10 mouse cellular contexts compared by ENCODE assay signal in the genomic region with DNA sequence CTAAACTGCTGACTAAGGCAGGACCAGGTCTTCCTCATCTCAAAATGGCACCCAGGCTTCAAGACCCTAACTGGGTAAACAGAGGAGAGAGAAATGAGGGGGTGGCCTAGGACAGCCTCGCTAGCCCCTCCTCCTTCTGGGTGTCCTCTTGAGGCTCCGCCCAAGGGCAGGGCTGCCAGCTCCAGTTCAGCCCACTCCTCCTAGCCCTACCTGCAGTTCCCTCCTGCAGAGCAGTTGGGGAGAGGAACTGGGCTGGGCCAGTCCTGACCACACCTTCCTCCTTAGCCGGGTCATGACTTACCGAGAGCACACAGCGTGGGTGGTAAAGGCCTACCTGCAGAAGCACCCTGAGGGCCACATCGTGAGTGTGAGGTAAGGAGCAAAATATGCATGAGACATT. TPM values are rescaled to one million over a fixed set of nuclear protein-coding genes. Genes with fewer than 3 reads are reported as not detected.
A peak's percentile ranks its signal among the peaks of the same experiment; 100 is the strongest.
DNase-seq lines count a peak whose midpoint lies in the region; ATAC-seq and TF ChIP-seq lines count a peak whose summit lies in the region.
"Had no signal": no experiment of that assay in that cellular context is flagged by ENCODE, and none has a peak within 500 bp of the region (broad histone marks: within the 10 kb centered on the region; RNA-seq: fewer than 3 reads in every experiment).

No protein-coding gene starts in this region.

- no peak for TF ChIP-seq CTCF in hindbrain, postnatal 0 days (IDR thresholded peaks at IDR 0.05; ENCODE audit: low read depth)

- peak overlapping the region; percentile 70; the same call in 1 of the 2 replicates for H3K27ac ChIP-seq in hindbrain, embryonic 12.5 days
- H3K27ac ChIP-seq in hindbrain, postnatal 0 days = no peak overlapping the region
- H3K27ac ChIP-seq in forebrain, embryonic 14.5 days (ENCODE audit: low read depth, low read length) = peak overlapping the region; percentile 92

- H3K27me3 ChIP-seq in hindbrain, embryonic 12.5 days = no peaks in the 10 kb centered on the region
- H3K27me3 ChIP-seq in hindbrain, postnatal 0 days (ENCODE audit: insufficient read depth, low read length) = no peaks in the 10 kb centered on the region
- no peaks in the 10 kb centered on the region for H3K27me3 ChIP-seq in forebrain, embryonic 14.5 days (replicated peaks; ENCODE audit: control insufficient read depth, insufficient read depth, low read length)

- no peak overlapping the region for H3K9ac ChIP-seq in hindbrain, embryonic 12.5 days
- no peak overlapping the region for H3K9ac ChIP-seq in hindbrain, postnatal 0 days (replicated peaks; ENCODE audit: low read length)
- H3K9ac ChIP-seq in forebrain, embryonic 14.5 days (ENCODE audit: low read length) = no peak overlapping the region

- peaks cover 17% of the 10 kb centered on the region; the same call in 1 of the 2 replicates for H3K4me1 ChIP-seq in hindbrain, embryonic 12.5 days
- no peaks in the 10 kb centered on the region for H3K4me1 ChIP-seq in hindbrain, postnatal 0 days (ENCODE audit: insufficient read depth, low read length)
- H3K4me1 ChIP-seq in forebrain, embryonic 14.5 days (ENCODE audit: control insufficient read depth, insufficient read depth, low read length) = peaks cover 16% of the 10 kb centered on the region

- no peak for ATAC-seq in hindbrain, embryonic 12.5 days (ENCODE audit: low FRiP score)
- no peak for ATAC-seq in hindbrain, postnatal 0 days
- ATAC-seq in forebrain, embryonic 14.5 days = no peak
- peak; percentile 80 for ATAC-seq in megakaryocyte progenitor cell, adult 5-6 weeks (replicated peaks; ENCODE audit: poor library complexity)

- H3K36me3 ChIP-seq in hindbrain, embryonic 12.5 days = peaks cover 54% of the 10 kb centered on the region
- peaks cover 28% of the 10 kb centered on the region for H3K36me3 ChIP-seq in hindbrain, postnatal 0 days (ENCODE audit: insufficient read depth, low read length)
- H3K36me3 ChIP-seq in forebrain, embryonic 14.5 days (ENCODE audit: control insufficient read depth, insufficient read depth, low read length) = peaks cover 50% of the 10 kb centered on the region

- DNase-seq in hindbrain, postnatal 0 days (ENCODE audit: low spot score) = no peak
- peak; percentile 36 to 38 for DNase-seq in B cell, adult 2 months
- DNase-seq in forebrain, embryonic 14.5 days (ENCODE audit: low spot score) = no peak
- no peak for DNase-seq in thymus, postnatal 25 days
- no peak for DNase-seq in cerebellum, adult 9-10 months
- DNase-seq in layer of hippocampus, adult 11-12 months (ENCODE audit: low spot score) = no peak
- DNase-seq: adrenal gland, postnatal 25 days; heart, postnatal 4 days had no signal

- H3K4me2 ChIP-seq in hindbrain, embryonic 12.5 days (replicated peaks) = no peak overlapping the region
- no peak overlapping the region for H3K4me2 ChIP-seq in hindbrain, postnatal 0 days (ENCODE audit: low read depth, low read length)
- no peak overlapping the region for H3K4me2 ChIP-seq in forebrain, embryonic 14.5 days (ENCODE audit: low read length)

- H3K4me3 ChIP-seq in hindbrain, embryonic 12.5 days = no peak overlapping the region
- no peak overlapping the region for H3K4me3 ChIP-seq in hindbrain, postnatal 0 days (ENCODE audit: low read length)
- H3K4me3 ChIP-seq in forebrain, embryonic 14.5 days (ENCODE audit: low read depth, low read length) = no peak overlapping the region

- H3K9me3 ChIP-seq in hindbrain, embryonic 12.5 days (replicated peaks) = no peaks in the 10 kb centered on the region
- H3K9me3 ChIP-seq in hindbrain, postnatal 0 days (ENCODE audit: low read length) = no peaks in the 10 kb centered on the region
- H3K9me3 ChIP-seq in forebrain, embryonic 14.5 days (replicated peaks; ENCODE audit: control insufficient read depth, low read length) = no peaks in the 10 kb centered on the region

- WGBS in hindbrain, embryonic 12.5 days = 70% methylated on average over 6 of the region's 6 CpGs
- 66% methylated on average over 6 of the region's 6 CpGs for WGBS in hindbrain, postnatal 0 days
- 66% methylated on average over 6 of the region's 6 CpGs for WGBS in forebrain, embryonic 14.5 days

RNA-seq across cellular contexts. Expression of gene Chmp6, which starts 18.6 kb away (rescaled TPM):
- polyA plus RNA-seq in hindbrain, embryonic 12.5 days (2016; fragmentation: Nextera tagmentation; extraction: Ambion mirVana) = 91.7 and 99.3 TPM in 2 replicates
- 102 and 117 TPM in 2 replicates for total RNA-seq in hindbrain, postnatal 0 days (2014; rRNA removed)
- 115 and 118 TPM in 2 replicates for polyA plus RNA-seq in hindbrain, postnatal 0 days (2015; fragmentation: Nextera tagmentation; extraction: Ambion mirVana)
- 90.0 and 92.7 TPM in 2 replicates for polyA plus RNA-seq in forebrain, embryonic 14.5 days (2014; fragmentation: Nextera tagmentation; extraction: Ambion mirVana)
- 15.9 and 16.2 TPM in 2 replicates for total RNA-seq in megakaryocyte progenitor cell, adult 5-6 weeks (2015)
- 33.4 and 34.8 TPM in 2 replicates for total RNA-seq in megakaryocyte progenitor cell, adult 5-6 weeks (2017)

RNA-seq across cellular contexts. Expression of gene Baiap2, which starts 47.9 kb away (rescaled TPM):
- 10.6 TPM in 2 replicates for polyA plus RNA-seq in hindbrain, embryonic 12.5 days (2016; fragmentation: Nextera tagmentation; extraction: Ambion mirVana)
- total RNA-seq in hindbrain, postnatal 0 days (2014; rRNA removed) = 45.9 and 62.4 TPM in 2 replicates
- 30.8 and 31.5 TPM in 2 replicates for polyA plus RNA-seq in hindbrain, postnatal 0 days (2015; fragmentation: Nextera tagmentation; extraction: Ambion mirVana)
- 18.7 and 25.2 TPM in 2 replicates for polyA plus RNA-seq in forebrain, embryonic 14.5 days (2014; fragmentation: Nextera tagmentation; extraction: Ambion mirVana)
- total RNA-seq in megakaryocyte progenitor cell, adult 5-6 weeks (2015) = 4.4 and 4.8 TPM in 2 replicates
- 5.5 and 6.8 TPM in 2 replicates for total RNA-seq in megakaryocyte progenitor cell, adult 5-6 weeks (2017)

Comparison
In these comparisons a context has a peak if more than half of its experiments do, and no peak if none do; other contexts are left out.
1. DNase-seq: peak in B cell, adult 2 months (2 of 2); none in hindbrain, postnatal 0 days (single experiment), forebrain, embryonic 14.5 days (single experiment), thymus, postnatal 25 days (single experiment), cerebellum, adult 9-10 months (single experiment) and layer of hippocampus, adult 11-12 months (single experiment).